Mouse (Mus musculus) liver, adult 2 months (tissue): ENCODE measurements around the gene Hyls1. TPM values are rescaled to one million over a fixed set of nuclear protein-coding genes. Genes with fewer than 3 reads are reported as not detected.

Source experiments
- DNase-seq: peaks from one replicate; pipeline ENCODE4 v3.0.0-alpha.2; 2011; ENCODE audit warnings: low read depth, low spot score; ENCODE audit errors: extremely low read depth
- H3K27ac ChIP-seq: fragments of 200-500 bp; replicated peaks from 2 replicates; pipeline ENCODE4 v1.5.1; 2012; ENCODE audit warnings: low read depth, mild to moderate bottlenecking, control low read depth, inconsistent platforms, low read length; ENCODE audit not compliant: insufficient read depth
- H3K27me3 ChIP-seq: fragments of 200-500 bp; 2 replicates; pipeline ENCODE4 v1.6.1; 2012; ENCODE audit warnings: mild to moderate bottlenecking, moderate library complexity, low read length, inconsistent platforms; ENCODE audit not compliant: control insufficient read depth, insufficient read depth
- H3K36me3 ChIP-seq: fragments of 200-500 bp; 2 replicates; pipeline ENCODE4 v1.6.1; 2012; ENCODE audit warnings: low read length, inconsistent platforms; ENCODE audit not compliant: control insufficient read depth, insufficient read depth
- H3K4me1 ChIP-seq: fragments of 200-500 bp; 2 replicates; pipeline ENCODE4 v1.6.1; 2011; ENCODE audit warnings: low read length; ENCODE audit not compliant: control insufficient read depth, insufficient read depth
- H3K4me3 ChIP-seq: fragments of 200-500 bp; 2 replicates; pipeline ENCODE4 v1.5.1; 2011; ENCODE audit warnings: low read depth, mild to moderate bottlenecking, control low read depth, low read length, moderate library complexity; ENCODE audit not compliant: insufficient read depth
- H3K79me2 ChIP-seq: fragments of 200-500 bp; 2 replicates; pipeline ENCODE4 v1.6.1; 2012; ENCODE audit warnings: inconsistent platforms, mild to moderate bottlenecking, low read length, moderate library complexity; ENCODE audit not compliant: control insufficient read depth, insufficient read depth
- H3K9ac ChIP-seq: fragments of 200-500 bp; 2 replicates; pipeline ENCODE4 v1.6.1; 2012; ENCODE audit warnings: low read depth, mild to moderate bottlenecking, control low read depth, inconsistent platforms, low read length
- CTCF ChIP-seq: fragments of 200-500 bp; IDR thresholded peaks from 2 replicates; pipeline ENCODE4 v1.5.1; 2011; ENCODE audit warnings: low read depth, low read length, control low read depth
- POLR2A ChIP-seq: fragments of 200-500 bp; IDR thresholded peaks from 2 replicates; pipeline ENCODE4 v1.6.1; 2011; ENCODE audit warnings: low read length, control low read depth; ENCODE audit not compliant: insufficient read depth; ENCODE audit errors: extremely low read depth
- WGBS: fragments of 180-500 bp; shearing (Covaris S2); methylation state at CpG from one replicate; pipeline ENCODE4 v1.1.7; 2018; 5-methylcytosine and 5-hydroxymethylcytosine counted together
- polyA plus RNA-seq: library from polyadenylated mRNA; depleted of rRNA; stranded (reverse); fragments of >200 nt; gene quantifications from 2 replicates; pipeline ENCODE4 v1.2.3, GENCODE M21; 2012
- total RNA-seq: library from RNA; depleted of rRNA; stranded (reverse); fragments of >200 nt; gene quantifications from 2 replicates; pipeline ENCODE4 v1.2.3, GENCODE M21; 2014

Hyls1 gene
- total and polyA plus RNA-seq, 2 experiments: 0.50 to 1.4 TPM

DNA sequence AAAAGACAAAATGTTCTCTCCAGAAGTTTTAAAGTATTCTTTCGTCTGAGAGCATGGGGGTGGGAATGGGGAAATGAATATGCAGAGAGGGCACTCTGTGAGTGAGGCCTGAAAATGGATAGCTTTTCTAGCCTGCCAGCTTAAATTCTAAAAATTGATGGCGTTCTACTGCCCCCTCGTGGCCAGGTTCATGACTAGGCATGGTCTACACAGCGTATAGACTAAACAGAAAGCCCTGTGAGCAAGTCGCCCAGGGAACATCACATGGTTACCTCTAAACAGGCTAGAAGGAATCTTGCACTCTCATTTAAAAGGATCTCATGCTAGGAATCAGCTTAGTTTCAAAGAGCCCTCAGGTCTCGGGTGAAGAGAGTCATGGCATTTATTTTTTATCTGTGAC is 28.7 kb downstream of the Hyls1 start:
- Histone ChIP-seq H3K79me2 (no peaks in the 10 kb centered on the region), H3K27me3 (no peaks in the 10 kb centered on the region), H3K36me3 (no peaks in the 10 kb centered on the region), H3K4me1 (no peaks in the 10 kb centered on the region), H3K4me3 (no peak overlapping the region), H3K9ac (no peak overlapping the region), H3K27ac (no peak overlapping the region)
- 9% methylated on average over 6 of the region's 6 CpGs for WGBS
- TF ChIP-seq POLR2A (no peak), CTCF (peak; percentile 67)
- peak; percentile 35 for DNase-seq

GRCm38 (mm10) chr9:35541024-35541423 is 29.2 kb downstream of the Hyls1 start:
- TF ChIP-seq CTCF (no peak), POLR2A (no peak)
- no peak overlapping the region for H3K4me3 ChIP-seq
- H3K9ac ChIP-seq: no peak overlapping the region
- no peaks in the 10 kb centered on the region for H3K36me3 ChIP-seq
- no peaks in the 10 kb centered on the region for H3K4me1 ChIP-seq
- no peak overlapping the region for H3K27ac ChIP-seq
- H3K79me2 ChIP-seq: no peaks in the 10 kb centered on the region
- DNase-seq: no peak
- WGBS: 81% methylated on average over 5 of the region's 5 CpGs
- H3K27me3 ChIP-seq: no peaks in the 10 kb centered on the region

GRCm38 (mm10) chr9:35539001-35539750 is 31.0 kb downstream of the Hyls1 start:
- no peak for TF ChIP-seq POLR2A
- no peak for TF ChIP-seq CTCF
- H3K27ac ChIP-seq: no peak overlapping the region
- no peaks in the 10 kb centered on the region for H3K27me3 ChIP-seq
- no peak overlapping the region for H3K4me3 ChIP-seq
- DNase-seq: no peak
- no peaks in the 10 kb centered on the region for H3K4me1 ChIP-seq
- no peaks in the 10 kb centered on the region for H3K79me2 ChIP-seq
- H3K9ac ChIP-seq: no peak overlapping the region
- WGBS: 60% methylated on average over 13 of the region's 13 CpGs
- no peaks in the 10 kb centered on the region for H3K36me3 ChIP-seq

- Histone ChIP-seq H3K9ac (no peak overlapping the region), H3K27me3 (no peaks in the 10 kb centered on the region), H3K79me2 (no peaks in the 10 kb centered on the region), H3K27ac (no peak overlapping the region), H3K4me1 (no peaks in the 10 kb centered on the region), H3K4me3 (no peak overlapping the region), H3K36me3 (no peaks in the 10 kb centered on the region)
- 65% methylated on average over 4 of the region's 4 CpGs for WGBS
- no peak for TF ChIP-seq CTCF
- no peak for TF ChIP-seq POLR2A
- DNase-seq: no peak
Measured at GRCm38 (mm10) chr9:35535876-35536275, 34.3 kb downstream of the Hyls1 start.

GRCm38 (mm10) chr9:35535110-35535509 is 35.1 kb downstream of the Hyls1 start:
- 11% methylated on average over 2 of the region's 2 CpGs for WGBS
- TF ChIP-seq CTCF (peak; percentile 71), POLR2A (no peak)

DNA sequence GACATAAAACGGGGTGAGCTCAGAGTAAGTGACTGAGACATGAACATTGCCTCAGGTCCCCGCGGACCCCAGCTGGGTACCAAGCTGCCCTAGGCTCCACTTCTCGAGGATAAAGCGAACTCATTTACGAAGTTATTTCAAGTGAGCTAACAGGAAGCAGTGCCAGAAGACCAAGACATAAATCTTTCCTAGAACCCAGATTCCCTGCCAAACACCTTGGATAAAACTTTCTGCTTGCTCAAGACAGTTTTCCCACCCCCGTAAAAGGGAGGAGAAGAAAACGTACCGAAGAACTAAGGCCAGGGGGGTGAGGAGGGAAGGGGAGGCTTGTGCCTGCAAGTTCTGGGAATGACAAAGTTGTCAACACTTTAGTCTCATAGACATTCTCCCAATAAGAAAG is 36.9 kb downstream of the Hyls1 start:
- Histone ChIP-seq H3K9ac (no peak overlapping the region), H3K36me3 (no peaks in the 10 kb centered on the region), H3K27ac (no peak overlapping the region), H3K79me2 (no peaks in the 10 kb centered on the region), H3K4me1 (no peaks in the 10 kb centered on the region), H3K27me3 (no peaks in the 10 kb centered on the region), H3K4me3 (no peak overlapping the region)
- 82% methylated on average over 9 of the region's 9 CpGs for WGBS
- DNase-seq: no peak
- TF ChIP-seq CTCF: no peak
- TF ChIP-seq POLR2A: no peak

More at GRCm38 (mm10) chr9:35535110-35535509, 35.1 kb downstream of the Hyls1 start:
- no peak overlapping the region for H3K27ac ChIP-seq
- no peak for DNase-seq
- no peak overlapping the region for H3K4me3 ChIP-seq
- H3K4me1 ChIP-seq: no peaks in the 10 kb centered on the region
- no peaks in the 10 kb centered on the region for H3K36me3 ChIP-seq
- no peaks in the 10 kb centered on the region for H3K27me3 ChIP-seq
- no peaks in the 10 kb centered on the region for H3K79me2 ChIP-seq
- no peak overlapping the region for H3K9ac ChIP-seq
